Mouse (Mus musculus) testis, adult 2 months (tissue): ENCODE measurements at regions not wholly inside any gene's neighbourhood (a gene's known extent, or its start where the extent isn't known, plus 50 kb on each side); places are given as distances from the start of the nearest gene placed in this dataset.

Experiments used
- CTCF ChIP-seq: fragments of 200-500 bp; IDR thresholded peaks from 2 replicates; pipeline ENCODE4 v1.5.1; 2012; ENCODE audit warnings: low read depth, mild to moderate bottlenecking, inconsistent platforms, low read length, moderate library complexity; ENCODE audit not compliant: control insufficient read depth, insufficient read depth, insufficient replicate concordance
- POLR2A ChIP-seq: fragments of 200-500 bp; IDR thresholded peaks from 2 replicates; pipeline ENCODE4 v1.6.1; 2012; ENCODE audit warnings: low read depth, mild to moderate bottlenecking, inconsistent platforms, low read length, moderate library complexity; ENCODE audit not compliant: control insufficient read depth

- no peak for TF ChIP-seq CTCF
- TF ChIP-seq POLR2A: no peak
These were observed 686.0 kb downstream of the Pdcd6ip start for GRCm38 (mm10) chr9:113021866-113022645.
